Mouse (Mus musculus): ENCODE results near the gene Plxnd1. TPM values are rescaled to one million over a fixed set of nuclear protein-coding genes. Genes with fewer than 3 reads are reported as not detected.

Gene Plxnd1
- total and polyA plus RNA-seq, 2 experiments from 2014 or later: 2.8 to 17.3 TPM

GRCm38 (mm10) chr6:115935544-115935943, 59.3 kb downstream of the Plxnd1 start:
- no peak overlapping the region for H3K27ac ChIP-seq (ENCODE audit: low read depth, low read length)
- H3K27me3 ChIP-seq (ENCODE audit: insufficient read depth, low read length): no peaks in the 10 kb centered on the region
- 89% methylated on average over 8 of the region's 8 CpGs for WGBS
- DNase-seq (ENCODE audit: low spot score) (no peak), ATAC-seq (ENCODE audit: low FRiP score) (no peak)
- no peak overlapping the region for H3K4me3 ChIP-seq (ENCODE audit: low read depth, low read length)
- H3K9ac ChIP-seq (replicated peaks; ENCODE audit: low read length, poor library complexity, severe bottlenecking): no peak overlapping the region
- H3K4me1 ChIP-seq (ENCODE audit: insufficient read depth, low read length): no peaks in the 10 kb centered on the region
- no peak overlapping the region for H3K4me2 ChIP-seq (ENCODE audit: low read depth, low read length, poor library complexity, severe bottlenecking)
- H3K9me3 ChIP-seq (ENCODE audit: low read length): peaks cover 7% of the 10 kb centered on the region
- no peaks in the 10 kb centered on the region for H3K36me3 ChIP-seq (ENCODE audit: insufficient read depth, low read length)
- TF ChIP-seq CTCF (IDR thresholded peaks at IDR 0.05): no peak

DNA sequence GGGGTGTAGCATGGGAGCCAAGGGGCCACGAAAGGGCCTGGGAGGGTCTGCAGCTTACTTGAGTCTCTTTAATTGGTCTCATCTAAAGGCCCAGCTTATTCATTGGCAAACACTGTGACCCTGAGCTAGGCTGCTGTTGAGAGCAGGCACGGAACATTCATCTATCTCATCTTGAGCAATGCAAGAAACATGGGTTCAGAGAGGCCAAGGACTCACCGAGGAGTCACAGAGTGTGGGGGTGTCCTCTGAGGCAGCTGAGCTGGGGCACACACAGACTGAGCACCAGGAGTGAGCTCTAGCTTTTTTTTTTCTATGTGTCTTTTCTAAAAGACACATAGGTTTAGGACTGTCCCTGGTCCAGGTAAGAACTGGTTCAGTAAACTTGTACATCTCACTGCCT, 62.4 kb downstream of the Plxnd1 start:
- Histone ChIP-seq H3K4me3 (ENCODE audit: low read depth, low read length) (no peak overlapping the region), H3K27me3 (ENCODE audit: insufficient read depth, low read length) (no peaks in the 10 kb centered on the region), H3K36me3 (ENCODE audit: insufficient read depth, low read length) (no peaks in the 10 kb centered on the region), H3K27ac (ENCODE audit: low read depth, low read length) (no peak overlapping the region), H3K4me2 (ENCODE audit: low read depth, low read length, poor library complexity, severe bottlenecking) (no peak overlapping the region), H3K9me3 (ENCODE audit: low read length) (no peaks in the 10 kb centered on the region), H3K9ac (replicated peaks; ENCODE audit: low read length, poor library complexity, severe bottlenecking) (no peak overlapping the region), H3K4me1 (ENCODE audit: insufficient read depth, low read length) (no peaks in the 10 kb centered on the region)
- no peak for TF ChIP-seq CTCF (IDR thresholded peaks at IDR 0.05)
- ATAC-seq (ENCODE audit: low FRiP score): no peak
- 90% methylated on average over 3 of the region's 3 CpGs for WGBS
- DNase-seq (ENCODE audit: low spot score): no peak

DNA sequence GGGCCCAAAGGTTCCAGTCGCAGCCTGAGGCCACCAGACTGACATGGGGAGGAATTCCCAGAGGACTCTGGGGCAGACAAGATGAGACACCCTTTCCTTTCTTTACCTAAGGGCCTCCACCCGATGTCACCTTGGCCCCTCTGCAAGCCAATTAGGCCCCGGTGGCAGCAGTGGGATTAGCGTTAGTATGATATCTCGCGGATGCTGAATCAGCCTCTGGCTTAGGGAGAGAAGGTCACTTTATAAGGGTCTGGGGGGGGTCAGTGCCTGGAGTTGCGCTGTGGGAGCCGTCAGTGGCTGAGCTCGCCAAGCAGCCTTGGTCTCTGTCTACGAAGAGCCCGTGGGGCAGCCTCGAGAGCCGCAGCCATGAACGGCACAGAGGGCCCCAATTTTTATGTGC, 63.2 kb downstream of the Plxnd1 start, which contains the start of gene Rho:
TSS of gene Rho (plus strand) at position 110 of the 400 bp plus-strand sequence.
- TF ChIP-seq CTCF (IDR thresholded peaks at IDR 0.05): no peak
- DNase-seq (ENCODE audit: low spot score) (no peak), ATAC-seq (ENCODE audit: low FRiP score) (no peak)
- WGBS: 89% methylated on average over 14 of the region's 14 CpGs
- no peak within 1 kb of the TSS for H3K4me3 ChIP-seq (ENCODE audit: low read depth, low read length)
- H3K4me2 ChIP-seq (ENCODE audit: low read depth, low read length, poor library complexity, severe bottlenecking): no peak within 1 kb of the TSS
- no peak within 1 kb of the TSS for H3K9ac ChIP-seq (replicated peaks; ENCODE audit: low read length, poor library complexity, severe bottlenecking)
- no peaks in the 10 kb centered on the region for H3K9me3 ChIP-seq (ENCODE audit: low read length)
- H3K27me3 ChIP-seq (ENCODE audit: insufficient read depth, low read length): no peaks in the 10 kb centered on the region
- no peaks in the 10 kb centered on the region for H3K4me1 ChIP-seq (ENCODE audit: insufficient read depth, low read length)
- no peaks in the 10 kb centered on the region for H3K36me3 ChIP-seq (ENCODE audit: insufficient read depth, low read length)
- H3K27ac ChIP-seq (ENCODE audit: low read depth, low read length): no peak within 1 kb of the TSS

GRCm38 (mm10) chr6:115930018-115930417, 64.8 kb downstream of the Plxnd1 start:
- ATAC-seq (ENCODE audit: low FRiP score) (no peak), DNase-seq (ENCODE audit: low spot score) (no peak)
- TF ChIP-seq CTCF (IDR thresholded peaks at IDR 0.05): no peak
- no peaks in the 10 kb centered on the region for H3K27me3 ChIP-seq (ENCODE audit: insufficient read depth, low read length)
- H3K4me3 ChIP-seq (ENCODE audit: low read depth, low read length): no peak overlapping the region
- no peak overlapping the region for H3K9ac ChIP-seq (replicated peaks; ENCODE audit: low read length, poor library complexity, severe bottlenecking)
- 74% methylated on average over 5 of the region's 5 CpGs for WGBS
- no peaks in the 10 kb centered on the region for H3K4me1 ChIP-seq (ENCODE audit: insufficient read depth, low read length)
- no peak overlapping the region for H3K4me2 ChIP-seq (ENCODE audit: low read depth, low read length, poor library complexity, severe bottlenecking)
- no peak overlapping the region for H3K27ac ChIP-seq (ENCODE audit: low read depth, low read length)
- H3K9me3 ChIP-seq (ENCODE audit: low read length): no peaks in the 10 kb centered on the region
- no peaks in the 10 kb centered on the region for H3K36me3 ChIP-seq (ENCODE audit: insufficient read depth, low read length)

DNA sequence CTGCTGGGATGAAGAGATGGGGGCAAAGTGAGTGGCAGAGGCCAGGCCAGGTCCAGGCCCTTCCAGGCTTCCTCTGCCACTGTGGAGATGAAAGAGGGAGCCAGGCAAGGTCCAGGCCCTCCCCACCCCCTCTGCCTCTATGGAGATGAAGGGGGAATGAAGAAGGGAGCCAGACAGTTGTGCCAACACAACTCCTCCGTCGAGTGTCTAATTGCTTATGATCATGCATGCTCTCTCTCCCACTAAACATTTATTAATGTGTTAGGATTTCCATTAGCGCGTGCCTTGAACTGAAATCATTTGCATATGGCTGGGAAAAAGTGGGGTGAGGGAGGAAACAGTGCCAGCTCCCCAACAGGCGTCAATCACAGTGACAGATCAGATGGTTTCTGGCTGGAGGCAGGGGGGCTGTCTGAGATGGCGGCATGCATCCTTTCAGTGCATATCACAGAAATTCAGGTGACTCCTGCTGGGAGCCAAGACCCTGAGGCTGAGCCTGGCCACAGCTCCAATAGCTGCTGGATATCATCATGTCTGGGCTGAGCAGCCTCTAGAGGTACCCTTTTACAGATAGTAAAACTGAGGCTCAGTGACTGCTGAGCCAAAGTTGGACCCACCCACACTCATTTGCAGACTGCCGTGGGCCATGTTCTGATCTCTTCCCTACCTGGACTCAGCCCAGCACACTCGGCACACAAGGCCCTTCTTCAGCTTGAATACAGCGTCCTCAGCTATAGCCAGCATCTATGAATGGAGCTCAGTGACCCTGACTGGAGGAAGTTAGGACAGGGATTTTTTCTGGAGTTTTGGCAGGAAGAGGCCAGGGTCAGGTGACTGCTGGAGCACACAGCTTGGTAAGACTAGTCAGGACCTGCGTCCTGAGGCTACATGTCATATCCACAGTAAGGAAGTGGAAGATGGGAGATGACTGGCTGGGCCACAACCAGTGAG, 67.2 kb downstream of the Plxnd1 start:
- H3K27ac ChIP-seq (ENCODE audit: low read depth, low read length): no peak overlapping the region
- DNase-seq (ENCODE audit: low spot score) (peak; percentile 41), ATAC-seq (ENCODE audit: low FRiP score) (0 out of 2 replicates have a peak, but pooled peaks have one; percentile 13)
- H3K36me3 ChIP-seq (ENCODE audit: insufficient read depth, low read length): peaks cover 2% of the 10 kb centered on the region; the same call in 1 of the 2 replicates
- WGBS: 65% methylated on average over 10 of the region's 10 CpGs
- no peak overlapping the region for H3K9ac ChIP-seq (replicated peaks; ENCODE audit: low read length, poor library complexity, severe bottlenecking)
- H3K4me1 ChIP-seq (ENCODE audit: insufficient read depth, low read length): no peaks in the 10 kb centered on the region
- no peaks in the 10 kb centered on the region for H3K27me3 ChIP-seq (ENCODE audit: insufficient read depth, low read length)
- no peaks in the 10 kb centered on the region for H3K9me3 ChIP-seq (ENCODE audit: low read length)
- no peak for TF ChIP-seq CTCF (IDR thresholded peaks at IDR 0.05)
- no peak overlapping the region for H3K4me3 ChIP-seq (ENCODE audit: low read depth, low read length)
- no peak overlapping the region for H3K4me2 ChIP-seq (ENCODE audit: low read depth, low read length, poor library complexity, severe bottlenecking)

- TF ChIP-seq CTCF (IDR thresholded peaks at IDR 0.05): no peak
- DNase-seq (ENCODE audit: low spot score) (no peak), ATAC-seq (ENCODE audit: low FRiP score) (no peak)
- no peak overlapping the region for H3K4me3 ChIP-seq (ENCODE audit: low read depth, low read length)
- no peaks in the 10 kb centered on the region for H3K27me3 ChIP-seq (ENCODE audit: insufficient read depth, low read length)
- no peak overlapping the region for H3K27ac ChIP-seq (ENCODE audit: low read depth, low read length)
- no peaks in the 10 kb centered on the region for H3K9me3 ChIP-seq (ENCODE audit: low read length)
- H3K4me2 ChIP-seq (ENCODE audit: low read depth, low read length, poor library complexity, severe bottlenecking): no peak overlapping the region
- peaks cover 2% of the 10 kb centered on the region; the same call in 1 of the 2 replicates for H3K36me3 ChIP-seq (ENCODE audit: insufficient read depth, low read length)
- no peaks in the 10 kb centered on the region for H3K4me1 ChIP-seq (ENCODE audit: insufficient read depth, low read length)
- H3K9ac ChIP-seq (replicated peaks; ENCODE audit: low read length, poor library complexity, severe bottlenecking): no peak overlapping the region
- WGBS: 70% methylated on average over 10 of the region's 10 CpGs
Observed at GRCm38 (mm10) chr6:115926416-115926815, 68.4 kb downstream of the Plxnd1 start.
